Mouse (Mus musculus) heart, postnatal 0 days (tissue): ENCODE measurements around the gene Slc17a7. TPM values are rescaled to one million over a fixed set of nuclear protein-coding genes. Genes with fewer than 3 reads are reported as not detected.

Source experiments
- ATAC-seq: fragments of 200-750 bp; cut with Nextera tagmentation; 2 replicates; pipeline ENCODE4 v1.8.0; 2017; ENCODE audit warnings: low read depth, moderate number of reproducible peaks, moderate library complexity; ENCODE audit not compliant: insufficient read depth
- DNase-seq: peaks from one replicate; pipeline ENCODE4 v3.0.0-alpha.2; 2016; ENCODE audit warnings: low spot score
- H3K27ac ChIP-seq: fragments of 300-500 bp; sonication (generic); 2 replicates; pipeline ENCODE4 v1.5.1; 2014; ENCODE audit warnings: low read depth, mild to moderate bottlenecking
- H3K27me3 ChIP-seq: fragments of 300-500 bp; sonication (generic); 2 replicates; pipeline ENCODE4 v1.6.1; 2014; ENCODE audit warnings: low read length, mixed read lengths; ENCODE audit not compliant: control insufficient read depth, insufficient read depth
- H3K36me3 ChIP-seq: fragments of 300-500 bp; sonication (generic); replicated peaks from 2 replicates; pipeline ENCODE4 v1.6.1; 2014; ENCODE audit warnings: low read length, mixed read lengths; ENCODE audit not compliant: control insufficient read depth, insufficient read depth
- H3K4me1 ChIP-seq: fragments of 300-500 bp; sonication (generic); 2 replicates; pipeline ENCODE4 v1.6.1; 2014; ENCODE audit warnings: antibody characterized with exemption; ENCODE audit not compliant: control insufficient read depth, insufficient read depth
- H3K4me2 ChIP-seq: fragments of 300-500 bp; sonication (generic); 2 replicates; pipeline ENCODE4 v1.6.1; 2014; ENCODE audit warnings: low read depth, mild to moderate bottlenecking, low read length, moderate library complexity
- H3K4me3 ChIP-seq: fragments of 300-500 bp; sonication (generic); 2 replicates; pipeline ENCODE4 v1.5.1; 2014; ENCODE audit warnings: low read depth, low read length
- H3K9ac ChIP-seq: fragments of 300-500 bp; sonication (generic); replicated peaks from 2 replicates; pipeline ENCODE4 v1.6.1; 2014; ENCODE audit warnings: low read depth, low read length, mixed read lengths
- H3K9me3 ChIP-seq: fragments of 300-500 bp; sonication (generic); replicated peaks from 2 replicates; pipeline ENCODE4 v1.6.1; 2016; ENCODE audit warnings: low read length; ENCODE audit not compliant: control insufficient read depth
- CTCF ChIP-seq: IDR thresholded peaks from 2 replicates; pipeline ENCODE4 v1.5.1; 2016; ENCODE audit warnings: antibody characterized with exemption, control low read depth, low read depth
- EP300 ChIP-seq: IDR thresholded peaks from 2 replicates; pipeline ENCODE4 v1.6.1; 2016; ENCODE audit warnings: antibody characterized with exemption, low read depth
- WGBS: fragments of 180-500 bp; shearing (Covaris S2); extraction: QIAGEN DNeasy Blood & Tissue Kit; methylation state at CpG from one replicate; pipeline ENCODE4 v1.1.7; 2014; 5-methylcytosine and 5-hydroxymethylcytosine counted together
- polyA plus RNA-seq: library from polyadenylated mRNA; unstranded; fragments of >200 nt; fragmentation: Nextera tagmentation; extraction: Ambion mirVana; gene quantifications from 2 replicates; pipeline ENCODE4 v1.2.1, GENCODE M21; 2015
- total RNA-seq: library from RNA; depleted of rRNA; stranded (reverse); fragments of >200 nt; gene quantifications from 2 replicates; pipeline ENCODE4 v1.2.3, GENCODE M21; 2014; ENCODE audit warnings: low replicate concordance; rRNA removed

Gene Slc17a7
- total RNA-seq (7.5 and 12.7 TPM in 2 replicates), polyA plus RNA-seq (4.3 and 5.4 TPM in 2 replicates)

- Histone ChIP-seq H3K4me2 (peak within 1 kb of the TSS; percentile 56), H3K4me1 (0 out of 2 replicates have a peak, but pooled peaks cover 6% of the 10 kb centered on the region), H3K9me3 (peaks cover 5% of the 10 kb centered on the region), H3K9ac (peak within 1 kb of the TSS; percentile 32; the same call in 1 of the 2 replicates), H3K36me3 (peaks cover 7% of the 10 kb centered on the region; the same call in 1 of the 2 replicates), H3K4me3 (peak within 1 kb of the TSS; percentile 43), H3K27ac (no peak within 1 kb of the TSS), H3K27me3 (peaks cover 64% of the 10 kb centered on the region)
- DNase-seq (no peak), ATAC-seq (no peak)
- WGBS, result 3% methylated on average over 30 of the region's 41 CpGs
- no peak for TF ChIP-seq EP300
- no peak for TF ChIP-seq CTCF
Observed at GRCm38 (mm10) chr7:45163735-45164490, at the start of gene Slc17a7. Slc17a7 (plus strand) TSS chr7:45163949.

- H3K4me1 ChIP-seq, result no peaks in the 10 kb centered on the region; the same call in 1 of the 2 replicates
- no peaks in the 10 kb centered on the region for H3K27me3 ChIP-seq
- H3K4me2 ChIP-seq, result no peak overlapping the region
- peaks cover 36% of the 10 kb centered on the region for H3K36me3 ChIP-seq
- no peak for ATAC-seq
- no peak for DNase-seq
- H3K27ac ChIP-seq, result no peak overlapping the region
- H3K9me3 ChIP-seq, result no peaks in the 10 kb centered on the region
- 86% methylated on average over 8 of the region's 8 CpGs for WGBS
- H3K4me3 ChIP-seq, result no peak overlapping the region
- H3K9ac ChIP-seq, result no peak overlapping the region
- no peak for TF ChIP-seq CTCF
- TF ChIP-seq EP300, result no peak
Observed at GRCm38 (mm10) chr7:45117566-45117965, 46.2 kb upstream of the Slc17a7 start.

GRCm38 (mm10) chr7:45118336-45118735 lies 45.4 kb upstream of the Slc17a7 start:
- no peak for DNase-seq
- Histone ChIP-seq H3K4me3 (no peak overlapping the region), H3K27me3 (no peaks in the 10 kb centered on the region), H3K9me3 (no peaks in the 10 kb centered on the region), H3K4me2 (no peak overlapping the region), H3K27ac (no peak overlapping the region), H3K9ac (no peak overlapping the region), H3K36me3 (peaks cover 40% of the 10 kb centered on the region), H3K4me1 (peaks cover 7% of the 10 kb centered on the region)
- no peak for ATAC-seq
- WGBS, result 90% methylated on average over 6 of the region's 6 CpGs
- TF ChIP-seq CTCF, result no peak
- no peak for TF ChIP-seq EP300

GRCm38 (mm10) chr7:45119780-45120709 lies 43.7 kb upstream of the Slc17a7 start:
- 72% methylated on average over 5 of the region's 5 CpGs for WGBS
- Histone ChIP-seq H3K9ac (no peak overlapping the region), H3K9me3 (no peaks in the 10 kb centered on the region), H3K4me3 (no peak overlapping the region), H3K36me3 (peaks cover 40% of the 10 kb centered on the region), H3K4me1 (peaks cover 9% of the 10 kb centered on the region), H3K27ac (peak overlapping the region; percentile 54; the same call in 1 of the 2 replicates), H3K27me3 (no peaks in the 10 kb centered on the region), H3K4me2 (no peak overlapping the region)
- TF ChIP-seq EP300 (no peak), CTCF (no peak)
- DNase-seq, result no peak
- ATAC-seq, result no peak

GRCm38 (mm10) chr7:45121404-45121803 lies 42.3 kb upstream of the Slc17a7 start:
- Histone ChIP-seq H3K4me2 (peak overlapping the region; percentile 33; the same call in 1 of the 2 replicates), H3K4me3 (no peak overlapping the region)

More at GRCm38 (mm10) chr7:45121404-45121803, 42.3 kb upstream of the Slc17a7 start:
- ATAC-seq (no peak), DNase-seq (no peak)
- Histone ChIP-seq H3K9me3 (no peaks in the 10 kb centered on the region), H3K4me1 (peaks cover 10% of the 10 kb centered on the region), H3K27me3 (no peaks in the 10 kb centered on the region), H3K36me3 (peaks cover 54% of the 10 kb centered on the region), H3K9ac (no peak overlapping the region), H3K27ac (peak overlapping the region; percentile 63)
- no peak for TF ChIP-seq CTCF
- peak; percentile 71; the same call in 1 of the 2 replicates for TF ChIP-seq EP300
- WGBS, result 41% methylated on average over 8 of the region's 8 CpGs
